Mouse (Mus musculus) CD8-positive naive resting alpha-beta T cell, adult 2 months (primary cell): ENCODE results near the gene Olfr201.
"Not testable (repeated sequence)": the region's sequence is repeated elsewhere in the genome, so short reads cannot be mapped to it uniquely, and the experiment has no call there.

ENCODE experiments used
- DNase-seq, 2 experiments: peaks; one replicate each; pipeline ENCODE4 v3.0.0; 2022; ENCODE audit warnings: low read depth in 2 of 2, low spot score in 2 of 2

Gene Olfr201

GRCm38 (mm10) chr16:59272532-59272931, at the start of gene Olfr201:
TSS of gene Olfr201 (minus strand) at chr16:59272632.
- not testable (repeated sequence) for DNase-seq

GRCm38 (mm10) chr16:59318148-59318547, 45.7 kb upstream of the Olfr201 start, which contains the start of gene Olfr204:
TSS of gene Olfr204 (minus strand) at chr16:59318248.
- DNase-seq, result no peak

DNA sequence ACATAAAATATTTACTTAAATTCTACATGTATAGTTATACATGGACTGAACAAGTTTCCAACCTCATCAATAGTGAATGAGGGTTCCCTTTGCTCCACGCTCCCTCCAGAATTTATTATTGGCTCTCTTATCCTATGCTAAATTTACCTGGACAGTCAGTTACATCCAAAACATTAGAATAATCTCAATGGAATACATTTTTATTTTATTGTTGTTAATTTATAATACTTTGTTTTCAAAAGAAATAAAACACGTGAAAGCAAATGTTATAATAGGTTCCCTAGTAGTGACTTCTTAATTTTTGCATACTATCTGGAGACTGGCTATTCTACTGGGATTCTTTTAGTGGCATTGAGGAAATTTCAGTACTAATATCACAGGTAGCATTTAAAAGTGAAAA, 26.1 kb upstream of the Olfr201 start, which contains the start of gene Olfr203:
Gene Olfr203 (plus strand): TSS at position 301 of the 400 bp plus-strand sequence.
- DNase-seq, result no peak

- not testable (repeated sequence) for DNase-seq
Observed at GRCm38 (mm10) chr16:59287576-59287975, 15.1 kb upstream of the Olfr201 start.

GRCm38 (mm10) chr16:59286693-59287092, 14.3 kb upstream of the Olfr201 start, which contains the start of gene Olfr202:
TSS of gene Olfr202 (minus strand) at chr16:59286793.
- no peak for DNase-seq

GRCm38 (mm10) chr16:59283476-59283875, 11.0 kb upstream of the Olfr201 start:
- DNase-seq, result no peak

DNA sequence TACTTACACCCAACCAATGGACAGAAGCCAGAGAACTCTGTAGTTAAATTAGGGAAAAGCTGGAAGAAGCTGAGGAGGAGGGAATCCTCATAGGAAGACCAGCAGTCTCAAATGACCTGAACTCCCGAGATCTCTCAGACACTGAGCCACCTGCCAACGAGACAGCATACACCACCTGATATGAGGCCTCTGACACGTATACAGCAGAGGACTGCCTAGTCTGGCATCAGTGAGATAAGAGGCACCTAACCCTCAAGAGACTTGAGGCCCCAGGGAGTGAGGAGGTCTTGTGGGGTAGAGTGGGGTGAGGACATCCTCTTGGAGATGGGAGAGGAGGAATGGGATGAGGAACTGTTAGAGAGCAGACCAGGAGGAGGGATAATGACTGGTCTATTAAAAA, 8.1 kb upstream of the Olfr201 start:
- no peak for DNase-seq

DNA sequence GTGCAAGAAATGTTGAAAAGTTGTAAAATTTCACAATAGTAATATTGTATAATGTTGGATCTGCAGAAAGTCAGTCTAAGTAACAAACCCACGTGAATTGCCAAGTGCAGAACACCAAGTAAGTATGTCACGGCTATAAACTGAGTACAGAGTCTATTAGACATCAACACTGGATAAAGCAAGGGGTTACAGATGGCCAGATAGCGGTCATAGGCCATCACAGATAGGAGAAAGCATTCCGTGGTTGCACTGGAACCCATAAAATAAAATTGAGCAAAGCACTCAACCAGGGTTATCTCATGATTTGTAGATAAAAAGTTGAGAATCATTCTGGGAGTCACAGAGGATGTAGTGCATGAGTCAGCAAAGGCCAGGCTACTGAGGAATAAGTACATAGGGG, 3.3 kb downstream of the Olfr201 start:
- not testable (repeated sequence) for DNase-seq

DNA sequence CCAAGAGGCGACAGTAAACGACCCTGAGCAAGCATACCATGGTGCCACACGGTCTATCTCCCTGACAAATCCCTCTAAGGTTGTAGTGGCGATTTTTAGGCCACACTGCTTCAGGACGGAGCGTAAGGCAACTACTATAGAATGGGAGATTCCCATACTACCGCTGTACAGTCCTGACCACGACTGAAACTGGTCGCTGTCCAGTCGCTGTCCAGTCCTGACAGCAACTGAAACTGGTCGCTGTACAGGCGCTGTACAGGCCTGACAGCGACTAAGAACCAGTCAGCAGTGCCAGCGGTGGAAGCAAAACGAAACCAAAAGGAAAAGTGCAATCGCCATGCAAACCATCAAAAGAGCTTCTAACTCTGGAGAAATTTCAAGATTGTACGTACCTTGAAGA, 22.7 kb downstream of the Olfr201 start:
- no peak for DNase-seq

GRCm38 (mm10) chr16:59219667-59220066, 52.8 kb downstream of the Olfr201 start, which contains the start of gene Olfr199:
TSS of gene Olfr199 (minus strand) at chr16:59219767.
- not testable (repeated sequence) for DNase-seq

- not testable (repeated sequence) for DNase-seq
Observed at GRCm38 (mm10) chr16:59217861-59218260, 54.6 kb downstream of the Olfr201 start.
